ENCODE assay signal across 8 mouse cellular contexts in the genomic region with DNA sequence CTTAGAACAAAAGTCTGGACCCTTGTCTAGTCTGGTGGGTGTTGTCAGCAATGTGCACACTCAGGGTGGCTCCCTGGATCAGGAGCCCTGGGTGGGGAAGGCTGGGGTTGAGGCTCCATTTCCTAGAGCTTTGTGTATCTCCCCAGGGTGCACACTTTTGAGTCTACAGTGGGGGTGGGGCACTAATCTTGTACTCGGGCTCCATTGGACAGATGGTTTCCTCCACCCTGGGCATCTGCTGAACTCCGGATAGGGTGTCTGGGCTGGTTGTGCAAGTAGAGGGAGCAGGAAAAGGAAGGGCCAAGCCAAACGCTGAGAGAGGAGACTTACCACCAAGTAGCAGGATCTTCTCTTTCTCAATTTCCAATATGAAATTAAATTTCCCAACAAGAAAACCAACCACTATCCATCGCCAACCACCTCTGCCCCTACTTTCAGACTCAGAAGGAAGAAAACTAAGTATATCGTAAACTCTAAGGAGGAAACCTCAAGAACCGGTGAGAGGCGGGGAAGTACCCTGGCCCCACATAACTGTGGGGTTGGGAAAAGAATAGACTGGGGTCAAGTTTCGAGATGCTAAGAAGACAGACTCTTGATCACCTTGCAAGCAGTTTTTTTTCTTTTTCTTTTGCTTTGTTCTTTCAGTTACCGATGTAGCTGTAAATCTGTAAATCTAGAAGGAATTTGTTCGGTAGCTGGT. TPM values are rescaled to one million over a fixed set of nuclear protein-coding genes. Genes with fewer than 3 reads are reported as not detected.
DNase-seq lines count a peak whose midpoint lies in the region; ATAC-seq lines count a peak whose summit lies in the region.

No protein-coding gene starts in this region.

- H3K27me3 ChIP-seq in stomach, embryonic 14.5 days (ENCODE audit: control insufficient read depth, insufficient read depth, low read length) = no peaks in the 10 kb centered on the region
- H3K27me3 ChIP-seq in forebrain, embryonic 12.5 days = no peaks in the 10 kb centered on the region

- 87% methylated on average over 10 of the region's 10 CpGs for WGBS in stomach, embryonic 14.5 days
- WGBS in forebrain, embryonic 12.5 days = 82% methylated on average over 10 of the region's 10 CpGs

- H3K4me2 ChIP-seq in stomach, embryonic 14.5 days (replicated peaks; ENCODE audit: low read depth, low read length) = no peak overlapping the region
- H3K4me2 ChIP-seq in forebrain, embryonic 12.5 days = no peak overlapping the region

- no peaks in the 10 kb centered on the region for H3K4me1 ChIP-seq in stomach, embryonic 14.5 days (ENCODE audit: control insufficient read depth, insufficient read depth, low read length)
- H3K4me1 ChIP-seq in forebrain, embryonic 12.5 days = no peaks in the 10 kb centered on the region

- peak; percentile 7 for DNase-seq in embryo, embryonic 11 days
- DNase-seq in embryo, embryonic 9.5 days (ENCODE audit: extremely low spot score) = no peak
- peak; percentile 34 for DNase-seq in retina, postnatal 1 day
- no peak for DNase-seq in retina, embryonic 14.5 days (ENCODE audit: low spot score)
- DNase-seq in layer of hippocampus, adult 9-11 months = peak; percentile 80
- DNase-seq in MN1 (ENCODE audit: low spot score) = no peak

- H3K36me3 ChIP-seq in stomach, embryonic 14.5 days (ENCODE audit: control insufficient read depth, insufficient read depth, low read length) = peaks cover 9% of the 10 kb centered on the region; the same call in 1 of the 2 replicates
- peaks cover 30% of the 10 kb centered on the region for H3K36me3 ChIP-seq in forebrain, embryonic 12.5 days (replicated peaks)

- H3K4me3 ChIP-seq in stomach, embryonic 14.5 days (ENCODE audit: low read depth, low read length) = no peak overlapping the region
- H3K4me3 ChIP-seq in forebrain, embryonic 12.5 days (replicated peaks) = no peak overlapping the region

- no peaks in the 10 kb centered on the region for H3K9me3 ChIP-seq in stomach, embryonic 14.5 days (ENCODE audit: control insufficient read depth, low read depth, low read length)
- H3K9me3 ChIP-seq in forebrain, embryonic 12.5 days = no peaks in the 10 kb centered on the region

- no peak overlapping the region for H3K9ac ChIP-seq in stomach, embryonic 14.5 days (replicated peaks; ENCODE audit: low read depth, low read length)
- no peak overlapping the region for H3K9ac ChIP-seq in forebrain, embryonic 12.5 days

- H3K27ac ChIP-seq in stomach, embryonic 14.5 days (ENCODE audit: low read length) = no peak overlapping the region
- no peak overlapping the region for H3K27ac ChIP-seq in forebrain, embryonic 12.5 days

- ATAC-seq in stomach, embryonic 14.5 days (ENCODE audit: insufficient number of reproducible peaks, insufficient read depth, low FRiP score, low read depth) = peak; percentile 53; the same call in 1 of the 2 replicates
- ATAC-seq in forebrain, embryonic 12.5 days (ENCODE audit: low FRiP score) = no peak

RNA-seq across cellular contexts. Expression of a gene that starts 19.9 kb away (rescaled TPM):
- 30.4 and 31.2 TPM in 2 replicates for polyA plus RNA-seq in stomach, embryonic 14.5 days (2014; fragmentation: Nextera tagmentation; extraction: Ambion mirVana)
- 39.0 and 41.0 TPM in 2 replicates for polyA plus RNA-seq in forebrain, embryonic 12.5 days (2016; fragmentation: Nextera tagmentation; extraction: Ambion mirVana)

Comparison
In these comparisons a context has a peak if more than half of its experiments do, and no peak if none do; other contexts are left out.
1. DNase-seq: peak in embryo, embryonic 11 days (single experiment), retina, postnatal 1 day (single experiment) and layer of hippocampus, adult 9-11 months (single experiment); none in embryo, embryonic 9.5 days (single experiment), retina, embryonic 14.5 days (single experiment) and MN1 (single experiment).